Mouse (Mus musculus): Measurements from ENCODE around the gene Espl1.

GRCm38 (mm10) chr15:102366733-102367344, 70.8 kb downstream of the Espl1 start, which contains the start of gene Sp7:
- no peak for TF ChIP-seq CTCF (IDR thresholded peaks at IDR 0.05; ENCODE audit: low read depth, low read length)
- no peak for TF ChIP-seq TAL1 (conservative IDR thresholded peaks at IDR 0.05; ENCODE audit: low read depth, low read length)
- TF ChIP-seq POLR2AphosphoS5 (IDR thresholded peaks at IDR 0.05; ENCODE audit: insufficient replicate concordance, low read depth, low read length) = no peak

Data from G1E (cell line).